In genomic region chr8:34300331-34300903, GRCm38 (mm10) we compare ENCODE assay signal across 9 mouse cellular contexts.
A peak's percentile ranks its signal among the peaks of the same experiment; 100 is the strongest.
DNase-seq lines count a peak whose midpoint lies in the region; ATAC-seq lines count a peak whose summit lies in the region.
"Had no signal": no experiment of that assay in that cellular context is flagged by ENCODE, and none has a peak within 500 bp of the region (broad histone marks: within the 10 kb centered on the region; RNA-seq: fewer than 3 reads in every experiment).

No protein-coding gene starts in this region.

- ATAC-seq in megakaryocyte, adult 5-6 weeks (ENCODE audit: poor library complexity, severe bottlenecking) = no peak

- peak; percentile 31 to 59 for DNase-seq in cerebellum, postnatal 10 days
- DNase-seq in cerebellum, postnatal 25 days = no peak
- peak; percentile 84 for DNase-seq in urinary bladder, postnatal 14 days (ENCODE audit: low spot score)
- no peak for DNase-seq in urinary bladder, adult 2 months (ENCODE audit: low spot score)
- peak; percentile 37 for DNase-seq in kidney, postnatal 10 days
- no peak for DNase-seq in cerebellum, adult 11-12 months
- no peak for DNase-seq in cerebellum, adult 9-10 months
- DNase-seq: B cell, adult 2 months had no signal

Comparison
In these comparisons a context has a peak if more than half of its experiments do, and no peak if none do; other contexts are left out.
1. DNase-seq: peak in cerebellum, postnatal 10 days (2 of 2), urinary bladder, postnatal 14 days (single experiment) and kidney, postnatal 10 days (single experiment); none in cerebellum, postnatal 25 days (0 of 2), urinary bladder, adult 2 months (single experiment), cerebellum, adult 11-12 months (single experiment) and cerebellum, adult 9-10 months (single experiment).